ENCODE assay signal across 28 mouse cellular contexts in genomic region chr13:67791921-67792455, GRCm38 (mm10). TPM values are rescaled to one million over a fixed set of nuclear protein-coding genes. Genes with fewer than 3 reads are reported as not detected.
"Had no signal": no experiment of that assay in that cellular context is flagged by ENCODE, and none has a peak within 500 bp of the region (broad histone marks: within the 10 kb centered on the region; RNA-seq: fewer than 3 reads in every experiment).

No protein-coding gene starts in this region.

- H3K4me2 ChIP-seq: heart, embryonic 11.5 days; heart, embryonic 13.5 days; heart, embryonic 15.5 days; hindbrain, embryonic 12.5 days; hindbrain, embryonic 14.5 days; intestine, embryonic 15.5 days; limb, embryonic 12.5 days; liver, embryonic 11.5 days; liver, embryonic 13.5 days; liver, embryonic 15.5 days had no signal

- H3K27me3 ChIP-seq: heart, embryonic 13.5 days; heart, embryonic 15.5 days; hindbrain, embryonic 12.5 days; intestine, embryonic 15.5 days; limb, embryonic 12.5 days; liver, embryonic 13.5 days; liver, embryonic 15.5 days had no signal

- H3K9ac ChIP-seq: heart, embryonic 13.5 days; heart, embryonic 15.5 days; hindbrain, embryonic 12.5 days; hindbrain, embryonic 14.5 days; intestine, embryonic 15.5 days; limb, embryonic 12.5 days; liver, embryonic 13.5 days; liver, embryonic 15.5 days; liver, postnatal 0 days had no signal

- H3K4me3 ChIP-seq: heart, adult 2 months; heart, embryonic 13.5 days; heart, embryonic 15.5 days; hindbrain, embryonic 10.5 days; hindbrain, embryonic 12.5 days; intestine, embryonic 15.5 days; layer of hippocampus, adult 2 months; limb, embryonic 10.5 days; limb, embryonic 12.5 days; liver, embryonic 13.5 days; liver, embryonic 15.5 days had no signal

- DNase-seq: gastrocnemius, postnatal 14 days; gastrocnemius, postnatal 36 days; heart, adult 2 months; heart, postnatal 4 days; kidney, adult 18-20 months; kidney, adult 8-10 months; kidney, postnatal 10 days; kidney, postnatal 25 days; kidney, postnatal 4 days; layer of hippocampus, postnatal 36 days; liver; liver, embryonic 13.5 days; liver, postnatal 0 days had no signal

- H3K36me3 ChIP-seq: intestine, embryonic 15.5 days; liver, embryonic 15.5 days had no signal

- ATAC-seq: hindbrain, embryonic 16.5 days; inflammation-experienced regulatory T-cells, adult 6 months; intestine, embryonic 15.5 days; intestine, postnatal 0 days; liver, postnatal 0 days had no signal

- H3K4me1 ChIP-seq: heart, embryonic 13.5 days; heart, embryonic 15.5 days; hindbrain, embryonic 10.5 days; hindbrain, embryonic 12.5 days; intestine, embryonic 15.5 days; limb, embryonic 10.5 days; limb, embryonic 12.5 days; liver, embryonic 13.5 days; liver, embryonic 15.5 days had no signal

- H3K9me3 ChIP-seq: liver, embryonic 13.5 days; liver, embryonic 15.5 days had no signal

- H3K27ac ChIP-seq: heart, adult 2 months; heart, embryonic 13.5 days; heart, embryonic 15.5 days; hindbrain, embryonic 10.5 days; hindbrain, embryonic 12.5 days; hindbrain, embryonic 14.5 days; intestine, embryonic 15.5 days; layer of hippocampus, adult 2 months; limb, embryonic 10.5 days; limb, embryonic 12.5 days; liver, embryonic 13.5 days; liver, embryonic 15.5 days had no signal

RNA-seq across cellular contexts. Expression of gene Gm10037, which starts 38.9 kb away (rescaled TPM):
- polyA plus RNA-seq: heart, adult 2 months; inflammation-experienced regulatory T-cells, adult 6 months had no signal
